Mouse (Mus musculus): Measurements from ENCODE around the gene Dnajb3. TPM values are rescaled to one million over a fixed set of nuclear protein-coding genes. Genes with fewer than 3 reads are reported as not detected.

Gene Dnajb3
- polyA plus RNA-seq, 1 experiment: 9.8 TPM

- TF ChIP-seq POLR2A (IDR thresholded peaks at IDR 0.05; ENCODE audit: borderline replicate concordance, extremely low read depth, insufficient read depth, insufficient read length, poor library complexity, severe bottlenecking) (no peak), CTCF (IDR thresholded peaks at IDR 0.05; ENCODE audit: borderline replicate concordance, extremely low read depth, insufficient read depth, insufficient read length) (no peak)
- no peak for DNase-seq (ENCODE audit: low read depth)
Measured at GRCm38 (mm10) chr1:88240072-88240471, 34.5 kb upstream of the Dnajb3 start.

DNA sequence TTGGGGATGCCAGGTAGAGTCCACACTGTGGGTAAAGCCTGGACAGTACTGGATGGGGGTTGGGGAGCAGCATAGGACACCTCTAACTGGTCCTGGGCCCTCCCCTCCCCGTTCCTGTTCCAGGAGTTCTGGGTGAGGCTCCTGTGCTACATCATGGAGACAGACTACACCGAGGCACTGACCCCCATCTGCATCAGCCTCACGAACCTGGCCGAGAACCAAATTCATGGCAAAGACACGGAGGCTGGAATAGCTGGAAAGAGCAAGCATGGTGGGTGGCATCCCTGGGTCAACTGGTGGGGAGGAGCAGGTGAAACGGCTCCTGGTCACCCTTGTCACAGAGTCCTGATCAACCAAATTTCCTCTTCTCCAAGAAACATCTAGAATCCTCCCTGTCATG is 33.2 kb upstream of the Dnajb3 start:
- DNase-seq (ENCODE audit: low read depth): no peak
- TF ChIP-seq POLR2A (IDR thresholded peaks at IDR 0.05; ENCODE audit: borderline replicate concordance, extremely low read depth, insufficient read depth, insufficient read length, poor library complexity, severe bottlenecking) (no peak), CTCF (IDR thresholded peaks at IDR 0.05; ENCODE audit: borderline replicate concordance, extremely low read depth, insufficient read depth, insufficient read length) (no peak)

DNA sequence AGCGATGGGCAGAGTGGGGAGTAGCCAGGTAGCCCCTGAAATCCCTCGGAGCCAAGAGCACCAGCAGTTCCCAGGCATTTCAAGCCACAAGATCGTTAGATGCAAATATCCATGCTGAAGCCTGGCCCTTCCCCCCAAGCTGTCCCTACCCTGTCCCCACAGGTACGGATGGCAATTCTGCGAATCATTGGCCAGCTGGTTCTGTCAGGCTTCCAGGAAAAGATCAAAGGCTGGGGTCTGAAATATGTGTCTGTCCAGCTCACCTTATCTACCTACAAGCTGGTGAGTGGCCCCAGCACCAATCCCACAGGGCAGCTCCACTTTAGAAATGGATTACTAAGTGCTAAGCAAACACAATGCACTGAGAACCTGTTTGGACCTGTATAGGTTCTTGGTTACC is 31.7 kb upstream of the Dnajb3 start:
- TF ChIP-seq POLR2A (IDR thresholded peaks at IDR 0.05; ENCODE audit: borderline replicate concordance, extremely low read depth, insufficient read depth, insufficient read length, poor library complexity, severe bottlenecking): no peak
- no peak for TF ChIP-seq CTCF (IDR thresholded peaks at IDR 0.05; ENCODE audit: borderline replicate concordance, extremely low read depth, insufficient read depth, insufficient read length)
- no peak for DNase-seq (ENCODE audit: low read depth)

GRCm38 (mm10) chr1:88235894-88236415 is 30.4 kb upstream of the Dnajb3 start:
- DNase-seq (ENCODE audit: low read depth): no peak
- TF ChIP-seq CTCF (IDR thresholded peaks at IDR 0.05; ENCODE audit: borderline replicate concordance, extremely low read depth, insufficient read depth, insufficient read length) (no peak), POLR2A (IDR thresholded peaks at IDR 0.05; ENCODE audit: borderline replicate concordance, extremely low read depth, insufficient read depth, insufficient read length, poor library complexity, severe bottlenecking) (no peak)

DNA sequence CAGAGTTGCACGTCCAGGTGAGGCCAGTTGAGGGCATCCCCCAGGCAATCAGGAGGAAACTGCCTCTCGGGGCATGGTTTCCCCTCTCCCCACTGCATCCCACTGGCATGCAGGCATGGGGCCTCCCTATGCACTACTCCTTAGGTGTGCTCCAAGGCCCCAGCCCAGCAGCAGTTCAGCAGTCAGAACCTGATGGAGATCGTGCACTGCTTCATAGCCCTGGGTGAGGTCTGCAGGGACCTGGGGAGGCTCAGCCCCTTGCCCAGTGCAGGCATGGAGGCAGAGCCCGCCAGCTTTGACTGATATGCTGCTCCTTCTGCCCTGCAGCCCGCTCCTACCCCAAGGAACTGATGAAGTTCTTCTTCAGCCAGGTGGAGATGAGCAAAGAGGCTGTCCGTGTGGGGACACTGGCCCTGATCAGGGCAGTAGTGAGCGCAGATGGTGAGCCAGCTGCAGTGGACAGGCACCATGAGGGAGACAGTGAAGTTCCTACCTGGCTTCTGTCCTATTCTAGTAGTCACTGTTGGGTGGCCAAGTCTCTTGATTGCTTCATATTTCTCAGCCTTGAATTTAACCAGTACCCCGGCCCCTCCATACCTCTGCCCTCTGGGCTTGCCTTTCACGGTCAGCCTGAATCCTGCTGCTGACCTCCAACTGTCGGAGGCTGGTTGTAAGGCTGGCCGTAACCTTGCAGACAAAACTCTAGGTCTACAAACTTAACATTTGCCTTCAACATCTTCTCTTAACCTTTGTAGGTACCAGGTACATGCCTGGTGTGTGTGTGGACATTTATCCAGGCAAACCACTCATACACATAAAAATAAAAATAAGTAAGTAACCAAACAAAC is 29.7 kb upstream of the Dnajb3 start:
- no peak for TF ChIP-seq CTCF (IDR thresholded peaks at IDR 0.05; ENCODE audit: borderline replicate concordance, extremely low read depth, insufficient read depth, insufficient read length)
- TF ChIP-seq POLR2A (IDR thresholded peaks at IDR 0.05; ENCODE audit: borderline replicate concordance, extremely low read depth, insufficient read depth, insufficient read length, poor library complexity, severe bottlenecking): no peak
- no peak for DNase-seq (ENCODE audit: low read depth)

DNA sequence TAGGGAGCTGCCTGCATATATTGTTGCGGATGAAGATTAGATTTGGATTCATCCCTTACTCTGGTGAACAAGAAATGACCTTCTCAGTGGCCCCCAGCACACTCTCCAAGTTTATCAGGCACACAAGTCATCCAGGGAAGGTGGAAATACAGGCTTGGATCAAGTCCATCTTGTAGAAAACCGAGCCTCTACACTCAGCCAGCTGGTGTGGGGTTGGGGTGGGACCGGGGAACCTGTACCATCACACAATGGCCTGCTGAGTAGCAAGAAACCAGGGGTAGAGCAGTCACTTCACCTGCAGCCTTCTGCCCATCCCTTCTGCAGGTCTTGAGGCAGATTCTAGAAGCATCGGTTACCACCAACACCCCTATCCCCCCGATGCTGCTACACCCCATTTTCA is 29.1 kb upstream of the Dnajb3 start:
- no peak for DNase-seq (ENCODE audit: low read depth)
- no peak for TF ChIP-seq CTCF (IDR thresholded peaks at IDR 0.05; ENCODE audit: borderline replicate concordance, extremely low read depth, insufficient read depth, insufficient read length)

DNA sequence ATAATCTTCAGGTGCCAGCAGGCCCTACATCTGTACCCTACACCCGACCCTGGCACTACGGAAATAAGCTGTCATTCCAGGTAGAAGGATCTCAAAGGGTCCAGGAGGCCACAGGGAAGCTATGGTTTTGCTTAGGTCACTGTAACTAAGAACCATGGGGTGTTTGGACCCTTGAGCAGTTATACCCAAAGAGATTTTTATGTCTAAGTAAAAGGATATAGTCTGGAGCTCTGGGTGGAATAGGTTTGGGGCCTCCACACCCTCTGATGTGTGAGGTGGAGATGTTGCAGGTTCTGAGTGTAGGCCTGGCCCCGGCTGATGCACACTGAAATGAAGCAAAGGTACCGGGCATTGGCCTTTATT is 28.6 kb upstream of the Dnajb3 start:
- TF ChIP-seq CTCF (IDR thresholded peaks at IDR 0.05; ENCODE audit: borderline replicate concordance, extremely low read depth, insufficient read depth, insufficient read length): no peak
- TF ChIP-seq POLR2A (IDR thresholded peaks at IDR 0.05; ENCODE audit: borderline replicate concordance, extremely low read depth, insufficient read depth, insufficient read length, poor library complexity, severe bottlenecking): no peak
- DNase-seq (ENCODE audit: low read depth): no peak

DNA sequence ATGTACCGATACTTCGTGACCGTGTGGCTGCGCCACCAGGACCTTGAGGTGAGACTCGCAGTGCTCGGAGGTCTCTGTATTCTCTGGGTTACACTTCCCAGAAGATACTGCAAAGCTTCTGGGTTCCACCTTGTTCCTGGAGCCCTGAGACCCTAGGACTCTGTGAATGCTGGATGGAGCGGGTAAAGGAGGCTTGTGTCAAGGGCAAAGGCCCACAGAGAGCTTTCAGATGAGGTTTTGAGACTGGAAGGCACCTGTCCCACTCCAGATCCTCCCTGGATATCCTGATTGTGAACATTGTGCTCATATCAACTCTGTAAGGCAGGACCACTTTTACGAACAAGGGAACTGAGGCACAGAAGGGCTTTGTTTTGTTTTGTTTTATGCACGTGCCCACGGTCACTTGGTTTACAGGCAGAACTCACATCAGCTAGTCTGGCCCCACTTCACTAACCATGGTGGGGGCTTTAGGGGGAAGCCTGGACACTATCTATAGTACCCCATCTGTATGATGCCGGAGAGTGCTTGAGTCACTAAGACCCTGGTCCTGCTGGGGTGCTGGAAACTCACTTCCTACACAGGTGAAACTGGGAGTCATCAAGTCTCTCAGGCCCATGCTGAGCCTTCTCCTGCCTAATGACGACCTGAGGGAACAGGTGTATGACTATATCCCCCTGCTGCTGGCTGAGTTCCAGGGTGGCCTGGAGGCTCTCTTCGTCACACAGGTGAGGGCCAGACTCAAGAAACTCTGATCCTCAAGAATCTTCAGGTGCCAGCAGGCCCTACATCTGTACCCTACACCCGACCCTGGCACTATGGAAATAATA is 28.1 kb upstream of the Dnajb3 start:
- no peak for DNase-seq (ENCODE audit: low read depth)
- no peak for TF ChIP-seq POLR2A (IDR thresholded peaks at IDR 0.05; ENCODE audit: borderline replicate concordance, extremely low read depth, insufficient read depth, insufficient read length, poor library complexity, severe bottlenecking)
- TF ChIP-seq CTCF (IDR thresholded peaks at IDR 0.05; ENCODE audit: borderline replicate concordance, extremely low read depth, insufficient read depth, insufficient read length): no peak

GRCm38 (mm10) chr1:88232664-88233380 is 27.2 kb upstream of the Dnajb3 start:
- TF ChIP-seq POLR2A (IDR thresholded peaks at IDR 0.05; ENCODE audit: borderline replicate concordance, extremely low read depth, insufficient read depth, insufficient read length, poor library complexity, severe bottlenecking) (no peak), CTCF (IDR thresholded peaks at IDR 0.05; ENCODE audit: borderline replicate concordance, extremely low read depth, insufficient read depth, insufficient read length) (no peak)
- DNase-seq (ENCODE audit: low read depth): no peak

DNA sequence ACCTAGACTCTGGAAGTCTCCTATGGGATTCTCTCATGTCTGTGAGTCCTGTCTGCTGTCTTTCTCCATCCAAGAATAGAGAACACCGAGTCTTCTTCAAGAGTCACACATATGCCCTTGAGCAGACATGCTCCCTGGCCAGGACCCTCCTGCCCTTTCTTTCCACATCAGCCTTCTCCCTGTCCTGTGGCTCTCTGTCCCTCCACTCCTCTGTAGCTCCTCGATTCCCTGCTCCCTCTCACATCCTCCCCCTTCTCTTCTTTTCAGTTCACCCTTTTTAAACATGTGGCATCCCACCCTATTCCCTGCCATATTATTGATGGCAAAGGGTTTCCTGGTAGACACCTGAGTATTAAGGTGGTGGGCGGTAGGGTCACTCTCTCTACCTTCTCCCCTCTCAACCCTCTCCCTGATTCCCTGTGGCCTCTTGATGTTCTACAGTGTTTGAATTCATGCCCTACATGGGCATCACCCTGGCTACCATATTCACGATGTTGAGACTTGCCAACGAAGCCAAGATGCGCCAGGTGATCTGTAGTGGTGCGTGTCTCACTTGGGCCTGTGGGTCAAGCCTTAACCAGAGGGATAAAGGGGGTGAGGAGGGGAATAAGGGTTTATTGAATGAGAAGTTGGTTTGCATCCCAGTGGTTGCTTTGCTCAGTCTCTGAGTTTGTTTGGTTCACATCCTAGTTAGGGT is 26.4 kb upstream of the Dnajb3 start:
- TF ChIP-seq POLR2A (IDR thresholded peaks at IDR 0.05; ENCODE audit: borderline replicate concordance, extremely low read depth, insufficient read depth, insufficient read length, poor library complexity, severe bottlenecking): no peak
- no peak for TF ChIP-seq CTCF (IDR thresholded peaks at IDR 0.05; ENCODE audit: borderline replicate concordance, extremely low read depth, insufficient read depth, insufficient read length)
- no peak for DNase-seq (ENCODE audit: low read depth)

Data from brain, embryonic 14.5 days (tissue).